Mouse (Mus musculus): ENCODE results near the gene Aplp1.
"Not testable (repeated sequence)": the region's sequence is repeated elsewhere in the genome, so short reads cannot be mapped to it uniquely, and the experiment has no call there.

Aplp1 gene

GRCm38 (mm10) chr7:30444971-30445751 is at the start of gene Aplp1:
Gene Aplp1, minus strand, starts transcription at chr7:30445535.
- DNase-seq: peak; percentile 48 to 60

- no peak for DNase-seq
These were observed 48.1 kb upstream of the Aplp1 start, which contains the start of gene Prodh2 for GRCm38 (mm10) chr7:30493401-30493931. Gene Prodh2, plus strand, starts transcription at chr7:30493622.

- DNase-seq: peak; percentile 66 to 76
These were observed 47.4 kb upstream of the Aplp1 start for GRCm38 (mm10) chr7:30492765-30493164.

DNA sequence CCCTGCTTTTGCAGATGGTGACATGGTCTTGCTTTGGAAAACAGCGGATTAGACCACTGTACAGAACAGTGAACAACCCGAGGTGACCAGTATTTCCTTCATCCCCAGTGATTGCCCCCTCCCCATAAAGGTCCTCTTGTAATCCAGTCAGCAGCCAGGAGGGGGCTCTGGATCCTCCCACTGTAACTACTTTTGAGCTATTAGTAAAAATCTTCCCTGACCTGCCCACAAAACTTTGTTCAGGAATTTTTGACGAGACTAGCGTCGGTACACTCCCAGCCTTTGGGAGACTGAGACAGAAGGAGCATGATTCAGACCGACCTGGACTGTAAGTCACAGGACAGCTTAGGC is 45.6 kb upstream of the Aplp1 start:
- no peak for DNase-seq

GRCm38 (mm10) chr7:30490251-30490956 is 45.1 kb upstream of the Aplp1 start:
- DNase-seq: peak; percentile 29 to 30

DNA sequence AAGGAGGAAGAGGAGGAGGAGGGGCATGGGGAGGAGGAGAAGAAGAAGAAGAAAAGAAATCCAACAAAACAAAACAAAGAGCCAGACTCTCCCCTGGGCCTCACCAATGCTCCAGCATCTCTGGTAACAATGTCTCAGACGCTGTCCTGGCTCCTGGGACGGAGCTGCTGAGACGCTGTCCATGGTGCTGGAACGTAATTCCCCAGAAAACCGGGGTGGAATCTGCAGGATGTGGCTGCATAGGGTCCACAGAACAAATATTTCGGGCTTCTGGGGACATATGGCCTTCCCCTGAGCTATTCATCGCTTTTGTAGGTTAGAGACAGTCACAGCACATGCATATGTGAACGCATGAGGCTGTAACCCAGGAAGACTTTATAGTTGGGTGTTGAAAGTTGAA is 38.9 kb upstream of the Aplp1 start:
- no peak for DNase-seq

DNA sequence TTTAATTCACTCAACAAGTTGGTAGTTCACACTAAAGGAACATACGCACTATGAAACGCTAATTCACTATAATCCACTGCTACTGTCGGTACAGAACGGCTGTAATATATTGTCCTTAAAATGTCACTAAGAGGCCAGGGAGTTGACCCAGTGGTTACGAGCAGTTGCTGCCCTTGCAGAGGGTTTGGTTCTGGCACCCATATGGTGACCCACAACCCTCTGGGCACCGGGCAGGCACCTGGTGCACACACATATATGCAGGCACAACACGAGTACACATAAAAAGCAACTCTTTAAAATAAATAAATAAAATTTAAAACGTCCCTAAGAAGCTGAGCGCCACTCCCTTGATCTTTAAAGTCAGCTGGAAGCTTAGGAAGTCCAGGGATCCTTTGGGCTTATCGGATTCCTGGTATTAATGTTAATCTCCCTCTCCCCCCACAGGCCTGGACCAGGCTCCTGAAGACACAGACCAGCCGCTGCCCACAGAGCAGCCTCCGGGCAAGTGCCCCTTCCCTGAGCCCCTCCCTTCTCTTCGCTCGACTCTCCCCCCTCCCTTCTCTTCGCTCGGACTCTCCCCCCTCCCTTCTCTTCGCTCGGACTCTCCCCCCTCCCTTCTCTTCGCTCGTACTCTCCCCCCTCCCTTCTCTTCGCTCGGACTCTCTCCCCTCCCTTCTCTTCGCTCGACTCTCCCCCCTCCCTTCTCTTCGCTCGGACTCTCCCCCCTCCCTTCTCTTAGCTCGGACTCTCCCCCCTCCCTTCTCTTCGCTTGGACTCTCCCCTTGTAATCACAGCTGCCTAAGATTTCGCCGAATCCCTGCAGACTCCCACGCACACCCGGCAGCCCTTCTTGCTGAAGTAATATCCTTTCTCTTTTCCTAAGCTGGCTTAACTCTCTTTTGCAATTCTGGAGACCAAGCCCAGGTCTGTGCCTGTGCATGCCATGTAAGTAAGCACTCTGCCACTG is 32.4 kb upstream of the Aplp1 start:
- DNase-seq: no peak

GRCm38 (mm10) chr7:30476136-30476535 is 30.8 kb upstream of the Aplp1 start:
- not testable (repeated sequence) for DNase-seq

GRCm38 (mm10) chr7:30474999-30475398 is 29.7 kb upstream of the Aplp1 start:
- DNase-seq: no peak

DNA sequence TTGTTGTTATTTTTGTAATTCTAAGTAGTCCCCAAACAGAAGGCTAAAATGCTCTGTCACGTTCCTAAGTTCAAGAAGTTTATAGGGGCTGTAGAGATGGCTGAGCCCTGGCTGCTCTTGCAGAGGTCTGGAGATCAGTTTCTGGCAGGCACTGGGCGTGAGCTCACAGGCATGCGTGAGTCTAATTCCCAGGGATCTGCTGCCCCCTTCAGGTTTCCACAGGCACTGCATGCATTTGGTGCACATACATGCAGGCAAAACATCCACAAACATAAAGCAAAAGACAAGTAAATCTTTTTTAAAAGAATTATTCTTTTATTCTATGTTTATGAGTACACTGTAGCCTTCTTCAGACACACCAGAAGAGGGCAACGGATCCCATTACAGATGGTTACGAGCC is 27.1 kb upstream of the Aplp1 start:
- peak; percentile 48 to 49 for DNase-seq

- no peak for DNase-seq
These were observed 19.5 kb upstream of the Aplp1 start for GRCm38 (mm10) chr7:30464816-30465300.

GRCm38 (mm10) chr7:30463996-30464395 is 18.7 kb upstream of the Aplp1 start:
- DNase-seq: no peak

GRCm38 (mm10) chr7:30463568-30463967 is 18.2 kb upstream of the Aplp1 start:
- DNase-seq: no peak

DNA sequence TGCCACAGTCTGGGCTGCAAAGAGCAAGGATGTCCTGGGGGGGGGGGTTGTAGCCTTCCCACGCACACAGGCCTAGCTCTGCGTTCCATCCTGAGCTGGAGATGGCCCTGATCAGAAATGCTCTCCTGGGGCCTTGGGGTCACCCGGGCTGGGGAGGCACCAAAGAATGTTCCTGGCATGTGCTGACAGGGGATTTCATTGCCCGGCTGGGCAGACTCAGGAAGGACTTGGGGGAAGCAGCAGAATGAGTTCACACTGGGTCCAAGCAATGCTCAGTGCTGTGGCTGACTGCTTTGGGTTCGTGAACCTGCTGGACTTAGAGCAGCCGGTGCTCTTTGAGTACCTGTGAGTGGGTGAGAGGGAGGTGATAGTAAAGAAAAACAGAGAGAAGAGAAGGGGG is 14.1 kb upstream of the Aplp1 start:
- no peak for DNase-seq

- DNase-seq: no peak
These were observed 12.4 kb upstream of the Aplp1 start, which contains the start of the genes Kirrel2 and Nphs1 for GRCm38 (mm10) chr7:30457629-30458330. Gene Kirrel2, minus strand, starts transcription at chr7:30457690. Gene Nphs1, plus strand, starts transcription at chr7:30458315.

DNA sequence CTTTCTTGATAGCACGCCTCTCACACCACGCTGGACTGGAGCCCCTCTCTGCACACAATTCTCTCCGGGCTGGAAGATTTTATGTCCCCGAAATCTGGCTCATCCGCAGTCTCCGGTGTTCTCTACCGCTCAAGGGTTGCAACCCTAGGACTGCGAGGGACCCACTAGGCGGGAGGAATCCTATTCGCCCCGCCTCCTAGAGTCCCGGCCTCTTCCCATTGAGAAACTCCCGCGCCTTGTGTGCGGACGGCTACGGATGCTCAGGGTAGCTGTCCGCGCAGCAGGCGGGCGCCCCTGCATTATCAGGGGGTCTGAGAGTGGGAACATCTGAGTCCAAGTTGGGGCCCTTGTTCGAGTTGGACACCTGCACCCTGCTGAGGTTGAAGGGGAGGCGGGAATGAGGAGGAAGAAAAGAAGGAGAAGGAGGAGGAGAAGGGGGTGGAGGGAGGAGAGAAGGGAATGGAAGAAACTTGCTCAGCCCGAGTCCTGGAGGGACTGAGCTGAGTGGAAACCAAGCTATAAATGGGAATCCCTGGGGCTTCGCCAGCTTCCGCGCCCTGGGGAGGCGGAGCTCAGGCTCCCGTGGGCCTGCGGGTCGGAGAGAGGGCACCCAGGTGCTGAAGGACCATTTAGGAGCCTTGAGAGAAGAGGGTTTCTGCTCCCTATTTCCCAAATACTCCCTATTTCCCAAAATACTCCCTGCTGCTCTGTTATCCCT is 11.7 kb upstream of the Aplp1 start:
- no peak for DNase-seq

GRCm38 (mm10) chr7:30456487-30456886 is 11.2 kb upstream of the Aplp1 start:
- no peak for DNase-seq

DNA sequence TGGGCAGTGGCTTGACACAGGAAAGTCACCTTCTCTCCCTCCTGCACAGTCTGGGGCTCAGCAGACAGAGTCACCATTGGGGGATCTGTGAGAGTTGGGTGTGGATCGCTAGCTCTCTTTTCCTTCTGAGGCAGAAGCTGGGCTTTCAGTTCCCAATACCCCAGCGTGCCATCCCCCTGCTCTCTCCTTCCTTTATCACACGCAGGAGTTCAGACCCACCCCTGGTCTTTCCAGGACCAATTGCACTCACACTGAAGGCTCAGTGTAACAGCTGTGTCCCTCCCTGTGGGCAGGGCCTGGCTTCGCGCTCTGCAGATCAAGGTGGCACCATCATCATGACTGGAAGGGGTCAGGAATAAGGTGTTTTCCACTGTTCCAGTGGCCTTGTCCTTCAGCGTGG is 8.9 kb upstream of the Aplp1 start:
- no peak for DNase-seq

DNA sequence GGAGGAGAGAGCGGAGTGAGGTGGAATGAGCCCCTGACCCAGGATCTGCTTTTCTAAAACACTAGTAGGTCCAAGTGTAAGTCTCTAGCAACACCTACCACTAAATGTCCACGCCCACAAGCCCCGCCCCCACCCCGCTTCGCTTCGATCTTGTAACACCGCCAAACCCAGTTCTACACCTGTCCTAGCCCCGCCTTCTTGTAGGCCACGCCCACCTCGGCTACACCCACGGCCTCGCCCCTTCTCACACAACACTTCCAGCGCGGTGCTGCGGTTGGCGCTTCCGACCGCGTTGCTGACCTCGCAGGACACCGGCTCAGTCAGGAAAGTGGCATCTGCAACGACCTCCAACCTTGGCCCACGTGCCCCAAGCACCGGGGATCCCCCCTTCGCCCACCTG is 8.4 kb upstream of the Aplp1 start:
- peak; percentile 49 to 56 for DNase-seq

DNA sequence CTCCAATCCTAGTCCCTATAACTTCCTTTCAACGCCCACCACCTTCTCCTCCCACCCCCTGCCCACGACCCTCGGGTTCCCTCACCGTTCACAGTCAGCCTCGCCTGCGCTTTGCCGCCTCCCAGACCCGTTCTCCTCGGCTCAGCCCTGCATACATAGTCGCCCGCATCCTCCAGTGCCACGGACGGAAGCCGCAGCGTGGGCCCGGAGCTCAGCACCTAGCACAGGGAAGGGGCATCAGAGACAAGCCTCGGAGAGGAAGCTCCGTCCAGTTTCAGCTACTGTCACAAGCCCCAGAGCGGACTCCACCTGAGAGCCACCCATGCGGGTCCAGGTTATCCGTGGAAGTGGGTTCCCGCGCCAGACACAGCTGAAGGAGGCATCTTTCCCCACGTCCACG is 8.0 kb upstream of the Aplp1 start:
- DNase-seq: no peak

GRCm38 (mm10) chr7:30450241-30450640 is 4.9 kb upstream of the Aplp1 start:
- no peak for DNase-seq

Measured in thymus, postnatal 36 days (tissue).